Mouse (Mus musculus): ENCODE data around the gene Cd151.

GRCm38 (mm10) chr7:141417731-141418681 is 49.2 kb upstream of the Cd151 start:
- TF ChIP-seq CTCF (IDR thresholded peaks at IDR 0.05; ENCODE audit: borderline replicate concordance, insufficient read depth, low read length) (no peak), POLR2A (IDR thresholded peaks at IDR 0.05; ENCODE audit: low read depth, low read length) (no peak)
